Mouse (Mus musculus) midbrain, embryonic 16.5 days (tissue): ENCODE measurements around the gene Pga5. TPM values are rescaled to one million over a fixed set of nuclear protein-coding genes. Genes with fewer than 3 reads are reported as not detected.

Experiments
- ATAC-seq: fragments of 200-750 bp; cut with Nextera tagmentation; 2 replicates; pipeline ENCODE4 v1.8.0; 2017; ENCODE audit warnings: moderate TSS enrichment
- H3K27ac ChIP-seq: fragments of 300-500 bp; sonication (generic); 2 replicates; pipeline ENCODE4 v1.5.1; 2014; ENCODE audit warnings: mild to moderate bottlenecking, low read length, mixed read lengths
- H3K27me3 ChIP-seq: fragments of 300-500 bp; sonication (generic); 2 replicates; pipeline ENCODE4 v1.6.1; 2014; ENCODE audit warnings: low read depth, low read length, mixed read lengths; ENCODE audit not compliant: control insufficient read depth, insufficient read depth
- H3K36me3 ChIP-seq: fragments of 300-500 bp; sonication (generic); 2 replicates; pipeline ENCODE4 v1.6.1; 2014; ENCODE audit warnings: mild to moderate bottlenecking, low read length, moderate library complexity, mixed read lengths; ENCODE audit not compliant: control insufficient read depth, insufficient read depth
- H3K4me1 ChIP-seq: fragments of 300-500 bp; sonication (generic); 2 replicates; pipeline ENCODE4 v1.6.1; 2014; ENCODE audit warnings: mild to moderate bottlenecking, low read length, mixed read lengths; ENCODE audit not compliant: control insufficient read depth, insufficient read depth
- H3K4me2 ChIP-seq: fragments of 300-500 bp; sonication (generic); 2 replicates; pipeline ENCODE4 v1.6.1; 2014; ENCODE audit warnings: mild to moderate bottlenecking, low read length, mixed read lengths
- H3K4me3 ChIP-seq: fragments of 300-500 bp; sonication (generic); 2 replicates; pipeline ENCODE4 v1.5.1; 2014; ENCODE audit warnings: low read depth, mild to moderate bottlenecking, low read length, moderate library complexity, mixed read lengths
- H3K9ac ChIP-seq: fragments of 300-500 bp; sonication (generic); 2 replicates; pipeline ENCODE4 v1.6.1; 2014; ENCODE audit warnings: low read depth, low read length, mixed read lengths
- H3K9me3 ChIP-seq: fragments of 300-500 bp; sonication (generic); replicated peaks from 2 replicates; pipeline ENCODE4 v1.6.1; 2014; ENCODE audit warnings: mild to moderate bottlenecking, low read length, mixed read lengths; ENCODE audit not compliant: control insufficient read depth, poor library complexity, severe bottlenecking
- WGBS: fragments of 180-500 bp; shearing (Covaris S2); extraction: QIAGEN DNeasy Blood & Tissue Kit; methylation state at CpG from one replicate; pipeline ENCODE4 v1.1.7; 2014; 5-methylcytosine and 5-hydroxymethylcytosine counted together
- polyA plus RNA-seq: library from polyadenylated mRNA; unstranded; fragments of >200 nt; fragmentation: Nextera tagmentation; extraction: Ambion mirVana; gene quantifications from 2 replicates; pipeline ENCODE4 v1.2.1, GENCODE M21; 2015

Gene Pga5
- polyA plus RNA-seq, 1 experiment from 2014 or later = not detected

DNA sequence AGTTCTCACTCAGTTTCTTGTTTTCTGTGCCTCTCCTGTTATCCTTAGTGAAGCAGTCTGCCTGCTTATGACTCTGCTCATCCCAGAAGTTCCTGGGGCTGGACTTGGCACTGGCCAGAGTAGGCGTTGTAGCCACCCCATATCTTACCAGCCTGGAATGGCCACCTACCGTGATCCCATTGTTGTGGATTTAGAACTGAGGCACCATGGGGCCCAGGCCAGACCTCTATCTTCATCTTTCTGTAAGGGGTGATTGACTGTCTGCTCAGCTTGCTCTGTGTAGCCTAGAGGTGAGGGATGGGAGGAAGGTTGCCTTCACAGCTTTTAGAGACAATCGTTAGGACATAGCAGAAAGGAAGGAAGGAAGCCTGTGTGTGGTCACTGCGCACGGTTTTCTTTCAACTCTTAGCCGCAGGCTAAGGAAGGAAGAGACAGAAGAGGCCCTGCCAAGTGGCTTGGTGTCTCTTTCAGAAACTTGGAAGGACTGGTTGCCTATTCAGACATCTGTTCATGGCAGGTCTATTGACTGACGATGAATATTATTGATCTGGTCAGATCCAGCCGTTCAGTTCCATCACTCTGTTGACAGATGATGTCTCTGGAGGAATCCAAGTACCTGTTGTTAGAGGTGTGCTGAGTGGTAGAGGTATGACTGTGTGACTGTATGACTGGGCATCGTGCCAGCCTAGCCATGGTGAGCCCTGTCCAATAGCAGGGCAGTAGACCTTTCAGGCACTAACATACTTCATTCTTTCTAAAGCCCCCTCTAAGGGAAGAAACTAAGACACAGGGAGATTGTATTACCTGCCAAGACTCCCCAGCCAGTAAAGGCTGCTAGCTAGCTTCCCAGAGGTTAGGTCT lies 20.5 kb upstream of the Pga5 start:
- Histone ChIP-seq H3K36me3 (no peaks in the 10 kb centered on the region), H3K27ac (peak overlapping the region; percentile 50), H3K4me1 (peaks cover 57% of the 10 kb centered on the region), H3K9me3 (no peaks in the 10 kb centered on the region), H3K4me2 (no peak overlapping the region), H3K27me3 (no peaks in the 10 kb centered on the region), H3K4me3 (no peak overlapping the region), H3K9ac (no peak overlapping the region)
- no peak for ATAC-seq
- 68% methylated on average over 9 of the region's 9 CpGs for WGBS

DNA sequence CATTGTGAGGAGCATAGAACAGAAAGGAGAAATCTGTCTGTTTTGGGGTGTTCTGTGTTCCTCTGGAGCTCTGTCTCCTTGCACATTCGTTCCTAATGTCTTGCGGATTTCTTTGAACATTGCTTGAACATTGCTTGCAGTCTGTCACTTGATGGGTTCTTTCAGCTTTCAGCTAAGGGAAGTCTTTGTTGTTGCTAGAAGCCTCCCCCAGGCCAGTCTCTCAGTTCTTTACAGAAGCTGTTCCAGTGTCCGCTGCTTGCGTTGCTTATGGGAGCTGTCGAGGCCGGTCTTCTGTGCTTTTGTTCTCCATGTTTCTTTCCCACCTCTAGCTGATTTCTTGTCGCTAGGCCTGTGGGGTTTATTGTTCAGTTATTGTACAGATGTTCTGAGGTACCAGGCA lies 17.9 kb upstream of the Pga5 start:
- Histone ChIP-seq H3K4me1 (peaks cover 62% of the 10 kb centered on the region), H3K27ac (peak overlapping the region; percentile 31), H3K36me3 (no peaks in the 10 kb centered on the region), H3K9ac (no peak overlapping the region), H3K9me3 (no peaks in the 10 kb centered on the region), H3K4me2 (no peak overlapping the region; the same call in 1 of the 2 replicates), H3K27me3 (no peaks in the 10 kb centered on the region), H3K4me3 (no peak overlapping the region)
- 14% methylated on average over 7 of the region's 7 CpGs for WGBS
- ATAC-seq = no peak

DNA sequence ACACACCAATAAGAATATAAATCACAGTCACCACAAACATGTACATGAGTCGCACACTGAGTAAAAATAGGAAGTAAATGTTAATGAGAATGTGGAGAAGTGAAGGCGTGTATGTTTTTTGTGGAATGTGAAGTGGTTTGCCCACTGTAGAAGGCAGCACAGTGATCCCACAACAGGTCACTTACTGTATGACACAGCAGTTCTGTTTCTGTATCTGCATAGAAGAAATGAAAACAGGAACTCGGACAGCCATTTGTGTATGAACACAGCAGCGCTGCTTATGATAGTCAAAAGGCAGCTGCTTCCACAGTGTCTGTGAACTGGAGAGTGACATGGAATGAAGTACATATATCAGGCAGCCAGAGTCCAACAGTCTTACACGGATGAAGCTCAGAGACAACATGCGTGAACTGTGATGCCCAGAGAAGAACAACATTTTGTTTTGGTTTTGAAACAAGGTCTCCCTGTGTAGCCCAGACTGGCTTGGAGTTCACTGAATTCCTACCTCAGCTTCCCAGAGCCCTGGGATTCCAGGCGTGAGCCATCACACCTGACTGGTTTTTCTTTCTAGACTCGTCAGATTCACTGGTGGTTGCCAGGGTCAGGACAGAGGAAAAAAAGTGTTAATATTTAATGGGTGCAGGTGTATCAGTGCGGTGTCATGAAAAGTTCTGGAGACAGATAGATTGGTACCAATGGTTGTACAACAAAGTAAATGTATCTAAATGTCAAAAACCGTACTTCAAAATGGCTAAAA lies 16.2 kb upstream of the Pga5 start:
- no peak overlapping the region for H3K9ac ChIP-seq
- no peaks in the 10 kb centered on the region for H3K36me3 ChIP-seq
- H3K4me2 ChIP-seq = no peak overlapping the region
- H3K27me3 ChIP-seq = no peaks in the 10 kb centered on the region
- 87% methylated on average over 10 of the region's 10 CpGs for WGBS
- no peak overlapping the region for H3K27ac ChIP-seq
- H3K9me3 ChIP-seq = no peaks in the 10 kb centered on the region
- peaks cover 64% of the 10 kb centered on the region for H3K4me1 ChIP-seq
- no peak for ATAC-seq
- no peak overlapping the region for H3K4me3 ChIP-seq

- no peak overlapping the region for H3K9ac ChIP-seq
- no peaks in the 10 kb centered on the region for H3K36me3 ChIP-seq
- H3K27ac ChIP-seq = no peak overlapping the region
- no peaks in the 10 kb centered on the region for H3K27me3 ChIP-seq
- H3K9me3 ChIP-seq = no peaks in the 10 kb centered on the region
- no peak overlapping the region for H3K4me2 ChIP-seq
- peaks cover 56% of the 10 kb centered on the region for H3K4me1 ChIP-seq
- no peak overlapping the region for H3K4me3 ChIP-seq
- WGBS = 92% methylated on average over 4 of the region's 4 CpGs
- no peak for ATAC-seq
Measured at GRCm38 (mm10) chr19:10692361-10692760, 14.5 kb upstream of the Pga5 start.

- ATAC-seq = no peak
- Histone ChIP-seq H3K4me2 (no peak overlapping the region), H3K9me3 (no peaks in the 10 kb centered on the region), H3K9ac (no peak overlapping the region), H3K27ac (peak overlapping the region; percentile 22; the same call in 1 of the 2 replicates), H3K4me1 (peaks cover 50% of the 10 kb centered on the region), H3K36me3 (no peaks in the 10 kb centered on the region), H3K4me3 (no peak overlapping the region), H3K27me3 (no peaks in the 10 kb centered on the region)
- 83% methylated on average over 3 of the region's 3 CpGs for WGBS
Measured at GRCm38 (mm10) chr19:10691660-10692059, 13.8 kb upstream of the Pga5 start.

DNA sequence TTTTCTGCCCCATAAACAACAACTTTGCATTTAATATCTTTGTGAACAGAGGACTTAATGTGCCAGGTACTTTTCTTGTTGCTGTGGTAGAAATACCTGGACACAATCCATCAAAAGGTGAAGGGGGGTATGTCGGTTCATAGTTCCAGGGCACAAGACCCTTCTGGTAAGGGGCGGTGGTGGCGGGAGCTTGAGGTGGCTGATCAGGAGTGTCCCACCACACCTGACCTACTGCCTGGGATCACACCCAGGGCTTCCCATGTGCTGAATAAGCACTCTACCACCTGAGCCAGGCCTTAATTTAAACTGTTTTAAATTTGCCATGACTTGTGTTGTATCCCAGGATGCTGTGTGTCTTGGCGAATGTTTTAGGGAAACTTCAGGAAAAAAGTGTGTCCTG lies 13.2 kb upstream of the Pga5 start:
- 96% methylated on average over 4 of the region's 4 CpGs for WGBS
- Histone ChIP-seq H3K9ac (no peak overlapping the region), H3K9me3 (no peaks in the 10 kb centered on the region), H3K27ac (no peak overlapping the region), H3K36me3 (no peaks in the 10 kb centered on the region), H3K27me3 (no peaks in the 10 kb centered on the region), H3K4me1 (peaks cover 45% of the 10 kb centered on the region), H3K4me3 (no peak overlapping the region), H3K4me2 (no peak overlapping the region; the same call in 1 of the 2 replicates)
- ATAC-seq = no peak

GRCm38 (mm10) chr19:10690336-10690735 lies 12.5 kb upstream of the Pga5 start:
- Histone ChIP-seq H3K4me2 (peak overlapping the region; percentile 86), H3K9ac (no peak overlapping the region), H3K36me3 (no peaks in the 10 kb centered on the region), H3K9me3 (no peaks in the 10 kb centered on the region), H3K4me3 (peak overlapping the region; percentile 78; the same call in 1 of the 2 replicates), H3K4me1 (peaks cover 37% of the 10 kb centered on the region), H3K27ac (peak overlapping the region; percentile 98; the same call in 1 of the 2 replicates), H3K27me3 (no peaks in the 10 kb centered on the region)
- no peak for ATAC-seq
- 91% methylated on average over 3 of the region's 3 CpGs for WGBS

DNA sequence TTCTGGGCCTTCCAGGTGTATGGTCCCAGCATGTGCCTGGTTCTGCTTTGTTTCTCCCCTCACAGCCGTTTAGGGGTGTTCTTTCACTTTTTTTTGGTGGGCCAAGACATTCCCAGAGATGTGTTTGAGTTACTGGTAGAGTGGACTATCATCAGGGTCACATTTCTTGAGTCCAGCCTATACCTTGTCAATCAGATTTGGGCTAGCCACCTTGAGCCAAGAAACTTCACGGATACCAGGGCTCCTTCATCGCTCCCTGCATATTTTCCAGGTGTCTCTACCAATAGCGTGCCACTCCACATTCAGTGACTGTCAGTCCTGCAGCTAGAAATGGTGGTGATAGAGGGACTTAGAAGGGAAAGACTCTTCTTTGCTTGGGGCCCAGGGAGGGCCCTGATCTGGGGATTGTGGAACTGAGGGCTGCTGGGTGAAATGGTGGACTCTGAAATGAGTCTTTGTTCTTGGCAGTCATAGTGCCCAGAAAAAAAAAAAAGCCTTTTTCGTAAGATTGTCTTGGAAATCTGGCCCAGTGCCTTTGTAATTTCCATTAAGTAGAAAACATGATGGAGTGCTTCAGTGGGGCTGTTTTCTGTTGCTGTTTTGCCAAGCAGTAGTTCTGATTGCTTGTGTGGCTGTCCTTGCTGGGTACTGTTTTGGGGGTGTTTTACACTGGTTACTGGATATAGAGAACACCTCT lies 11.7 kb upstream of the Pga5 start:
- H3K9me3 ChIP-seq = no peaks in the 10 kb centered on the region
- 29% methylated on average over 5 of the region's 5 CpGs for WGBS
- H3K27me3 ChIP-seq = no peaks in the 10 kb centered on the region
- peak overlapping the region; percentile 78 for H3K4me3 ChIP-seq
- no peak for ATAC-seq
- peak overlapping the region; percentile 89 for H3K9ac ChIP-seq
- peak overlapping the region; percentile 98 for H3K27ac ChIP-seq
- peak overlapping the region; percentile 86 for H3K4me2 ChIP-seq
- no peaks in the 10 kb centered on the region for H3K36me3 ChIP-seq
- peaks cover 34% of the 10 kb centered on the region for H3K4me1 ChIP-seq
